Mouse (Mus musculus) liver (tissue): Measurements from ENCODE around the gene Sik1.

Source experiments
- DNase-seq: peaks from one replicate; pipeline ENCODE4 v3.0.0-alpha.2; 2020; ENCODE audit warnings: mixed read lengths

The Sik1 gene

DNA sequence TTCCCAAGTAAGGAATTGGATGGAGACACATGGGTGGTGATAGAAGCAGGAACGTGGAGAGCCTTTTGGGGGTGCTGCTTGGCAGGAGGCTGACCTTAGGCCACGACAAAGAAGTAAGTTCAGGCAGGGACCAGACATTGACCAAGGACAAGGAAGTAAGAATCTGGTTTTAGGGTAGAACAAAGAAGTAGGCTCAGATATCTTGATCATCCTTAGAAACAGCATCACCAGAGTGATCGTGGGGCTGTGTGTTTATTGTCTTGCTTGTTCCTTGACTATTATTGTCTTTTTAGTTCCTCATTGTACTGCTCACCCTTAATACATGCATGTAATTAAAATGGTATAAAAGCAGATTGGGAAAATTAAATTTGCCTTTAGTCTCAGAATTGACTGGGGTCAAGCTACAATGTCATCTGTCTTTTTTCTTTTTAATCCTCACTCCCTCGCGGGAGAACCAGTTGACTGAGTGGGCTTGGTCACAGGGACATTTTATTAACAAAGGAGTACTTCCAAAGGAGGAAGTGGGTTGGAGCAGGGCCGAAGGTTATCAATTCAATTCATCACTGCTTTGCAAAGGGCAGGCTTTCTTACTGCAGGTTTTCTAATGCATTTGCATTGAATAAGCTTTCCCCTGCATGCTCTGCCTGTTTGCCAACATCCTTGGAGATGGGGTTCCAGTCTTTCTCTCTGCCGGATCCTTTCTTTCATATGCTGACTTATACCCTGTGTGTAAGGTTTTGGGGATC lies 53.2 kb downstream of the Sik1 start:
- no peak for DNase-seq

DNA sequence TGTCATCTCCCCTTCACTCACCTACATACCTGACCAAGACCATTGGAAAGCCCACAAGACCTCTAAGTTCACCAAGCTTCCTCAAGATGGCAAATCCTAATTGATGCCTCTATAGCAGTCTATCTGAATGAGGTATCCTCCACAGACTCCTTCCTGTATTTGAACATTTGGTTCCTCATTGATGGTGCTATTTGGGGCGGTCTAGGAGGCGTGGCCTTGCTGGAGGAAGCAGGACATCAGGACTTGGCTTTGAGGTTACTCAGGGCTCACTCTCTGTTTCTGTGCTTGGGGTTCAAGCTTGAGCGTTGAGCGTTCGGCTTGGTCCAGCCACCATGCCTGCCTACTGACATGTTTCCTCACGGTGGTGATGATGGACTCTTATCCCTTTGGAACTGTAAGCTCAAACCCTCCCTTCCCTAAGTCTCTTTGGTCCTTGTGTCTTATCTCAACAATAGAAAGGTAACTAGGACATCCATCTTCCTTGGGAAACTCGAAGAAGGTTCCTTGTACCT lies 54.7 kb downstream of the Sik1 start:
- peak; percentile 18 for DNase-seq

DNA sequence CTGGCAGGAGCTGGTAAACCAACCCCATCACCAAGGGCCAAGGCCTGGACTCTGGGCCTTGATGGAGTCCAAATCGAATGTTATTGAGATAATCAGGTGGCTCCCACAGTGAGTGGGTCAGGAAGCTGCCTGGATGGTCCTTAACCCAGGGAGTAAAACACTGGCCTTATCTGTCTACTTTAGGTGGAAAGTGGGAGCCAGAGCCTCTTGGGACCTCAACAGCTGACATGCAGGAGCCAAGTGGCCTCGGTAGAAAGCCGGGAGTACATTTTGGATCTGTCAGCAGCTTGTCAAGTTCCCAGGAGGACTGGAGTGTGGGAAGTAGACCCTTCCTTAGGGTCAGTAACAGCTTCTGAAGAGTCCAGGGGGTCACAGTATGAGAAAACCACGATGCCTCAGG lies 59.7 kb downstream of the Sik1 start:
- no peak for DNase-seq
